Comparison of ENCODE assay signal across 12 mouse cellular contexts in the genomic region with DNA sequence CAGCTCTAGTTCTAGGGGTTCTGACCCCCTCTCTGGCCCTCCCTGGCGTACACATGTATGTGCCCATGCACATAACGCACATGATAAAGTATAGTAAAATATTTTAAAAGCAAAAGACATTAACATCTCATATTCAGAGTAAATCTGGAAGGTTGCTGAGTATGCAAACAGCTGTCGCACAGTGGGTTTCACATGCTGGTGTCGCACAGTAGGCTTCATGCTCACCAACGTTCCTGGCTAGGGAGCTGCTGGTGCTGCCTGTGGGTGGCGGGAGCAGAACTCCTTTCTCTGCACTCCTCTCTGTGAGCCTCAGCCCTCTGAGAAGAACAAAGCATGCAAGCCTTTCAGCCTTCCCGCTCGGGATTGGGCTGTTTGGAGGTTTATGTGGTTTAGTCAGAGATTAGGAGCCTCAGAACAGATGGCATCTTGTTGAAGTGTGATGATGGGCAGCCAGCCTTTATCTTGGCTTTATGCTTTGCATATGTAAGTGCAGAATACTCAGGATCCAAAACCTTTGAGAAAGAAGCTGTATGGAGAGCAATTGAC. TPM values are rescaled to one million over a fixed set of nuclear protein-coding genes. Genes with fewer than 3 reads are reported as not detected.
DNase-seq lines count a peak whose midpoint lies in the region; ATAC-seq and TF ChIP-seq lines count a peak whose summit lies in the region.
"Had no signal": no experiment of that assay in that cellular context is flagged by ENCODE, and none has a peak within 500 bp of the region (broad histone marks: within the 10 kb centered on the region; RNA-seq: fewer than 3 reads in every experiment).

No protein-coding gene starts in this region.

- WGBS in hindbrain, postnatal 0 days, result 72% methylated on average over 8 of the region's 8 CpGs
- WGBS in hindbrain, embryonic 14.5 days, result 82% methylated on average over 8 of the region's 8 CpGs
- WGBS in midbrain, postnatal 0 days, result 55% methylated on average over 8 of the region's 8 CpGs
- 83% methylated on average over 8 of the region's 8 CpGs for WGBS in lung, postnatal 0 days

- no peak for TF ChIP-seq CTCF in hindbrain, postnatal 0 days (IDR thresholded peaks at IDR 0.05; ENCODE audit: low read depth)
- TF ChIP-seq CTCF in midbrain, postnatal 0 days (IDR thresholded peaks at IDR 0.05), result no peak
- TF ChIP-seq CTCF in lung, postnatal 0 days (IDR thresholded peaks at IDR 0.05), result no peak

- H3K4me3 ChIP-seq in hindbrain, postnatal 0 days (ENCODE audit: low read length), result no peak overlapping the region
- H3K4me3 ChIP-seq in hindbrain, embryonic 14.5 days (replicated peaks; ENCODE audit: low read length), result no peak overlapping the region
- no peak overlapping the region for H3K4me3 ChIP-seq in midbrain, postnatal 0 days (ENCODE audit: low read depth, low read length)
- H3K4me3 ChIP-seq in lung, postnatal 0 days (ENCODE audit: low read depth, low read length), result no peak overlapping the region
- H3K4me3 ChIP-seq: lung, embryonic 15.5 days had no signal

- no peak for ATAC-seq in hindbrain, postnatal 0 days
- no peak for ATAC-seq in hindbrain, embryonic 14.5 days (ENCODE audit: low FRiP score)
- ATAC-seq in midbrain, postnatal 0 days (ENCODE audit: low FRiP score), result no peak
- ATAC-seq in lung, postnatal 0 days, result no peak

- H3K9ac ChIP-seq in hindbrain, postnatal 0 days (replicated peaks; ENCODE audit: low read length), result no peak overlapping the region
- no peak overlapping the region for H3K9ac ChIP-seq in hindbrain, embryonic 14.5 days
- H3K9ac ChIP-seq in midbrain, postnatal 0 days (replicated peaks; ENCODE audit: low read length, poor library complexity, severe bottlenecking), result no peak overlapping the region
- no peak overlapping the region for H3K9ac ChIP-seq in lung, postnatal 0 days (replicated peaks; ENCODE audit: low read depth)
- H3K9ac ChIP-seq: lung, embryonic 15.5 days had no signal

- H3K36me3 ChIP-seq in hindbrain, postnatal 0 days (ENCODE audit: insufficient read depth, low read length), result peaks cover 44% of the 10 kb centered on the region
- H3K36me3 ChIP-seq in hindbrain, embryonic 14.5 days (replicated peaks; ENCODE audit: control insufficient read depth, insufficient read depth), result peaks cover 83% of the 10 kb centered on the region
- peaks cover 37% of the 10 kb centered on the region for H3K36me3 ChIP-seq in midbrain, postnatal 0 days (ENCODE audit: insufficient read depth, low read length)
- H3K36me3 ChIP-seq in lung, postnatal 0 days (ENCODE audit: insufficient read depth, low read length), result peaks cover 34% of the 10 kb centered on the region; the same call in 1 of the 2 replicates

- H3K9me3 ChIP-seq in hindbrain, postnatal 0 days (ENCODE audit: low read length), result no peaks in the 10 kb centered on the region
- H3K9me3 ChIP-seq in hindbrain, embryonic 14.5 days (ENCODE audit: control insufficient read depth, low read length), result no peaks in the 10 kb centered on the region
- no peaks in the 10 kb centered on the region for H3K9me3 ChIP-seq in midbrain, postnatal 0 days (ENCODE audit: low read length)
- H3K9me3 ChIP-seq in lung, postnatal 0 days (ENCODE audit: low read length), result no peaks in the 10 kb centered on the region
- H3K9me3 ChIP-seq: lung, embryonic 15.5 days had no signal

- H3K4me1 ChIP-seq in hindbrain, postnatal 0 days (ENCODE audit: insufficient read depth, low read length), result no peaks in the 10 kb centered on the region
- H3K4me1 ChIP-seq in hindbrain, embryonic 14.5 days (replicated peaks; ENCODE audit: control insufficient read depth, insufficient read depth, low read length), result no peaks in the 10 kb centered on the region
- H3K4me1 ChIP-seq in midbrain, postnatal 0 days (ENCODE audit: insufficient read depth, low read length), result no peaks in the 10 kb centered on the region
- 0 out of 2 replicates have a peak, but pooled peaks cover 6% of the 10 kb centered on the region for H3K4me1 ChIP-seq in lung, postnatal 0 days (ENCODE audit: insufficient read depth, low read depth, low read length)

- H3K27me3 ChIP-seq in hindbrain, postnatal 0 days (ENCODE audit: insufficient read depth, low read length), result no peaks in the 10 kb centered on the region
- no peaks in the 10 kb centered on the region for H3K27me3 ChIP-seq in hindbrain, embryonic 14.5 days (ENCODE audit: control insufficient read depth, insufficient read depth, low read length)
- H3K27me3 ChIP-seq in midbrain, postnatal 0 days (ENCODE audit: insufficient read depth, low read length), result no peaks in the 10 kb centered on the region
- H3K27me3 ChIP-seq in lung, postnatal 0 days (replicated peaks; ENCODE audit: insufficient read depth, low read length), result no peaks in the 10 kb centered on the region
- H3K27me3 ChIP-seq: lung, embryonic 15.5 days had no signal

- TF ChIP-seq EP300 in lung, postnatal 0 days (IDR thresholded peaks at IDR 0.05), result no peak

- DNase-seq in hindbrain, postnatal 0 days (ENCODE audit: low spot score), result peak; percentile 29
- DNase-seq in hindbrain, embryonic 14.5 days (ENCODE audit: low spot score), result no peak
- peak; percentile 68 for DNase-seq in right cerebral cortex, adult 18-20 months
- no peak for DNase-seq in right cerebral cortex, postnatal 14 days
- DNase-seq in midbrain, postnatal 0 days (ENCODE audit: low spot score), result peak; percentile 22
- no peak for DNase-seq in kidney, postnatal 36 days
- no peak for DNase-seq in lung, postnatal 0 days (ENCODE audit: low spot score)
- DNase-seq: adrenal gland, adult 2 months; heart, postnatal 10 days; kidney, postnatal 10 days; thymus, postnatal 4 days had no signal

- H3K4me2 ChIP-seq in hindbrain, postnatal 0 days (ENCODE audit: low read depth, low read length), result no peak overlapping the region
- no peak overlapping the region for H3K4me2 ChIP-seq in hindbrain, embryonic 14.5 days (replicated peaks)
- no peak overlapping the region for H3K4me2 ChIP-seq in midbrain, postnatal 0 days (ENCODE audit: low read depth, low read length, poor library complexity, severe bottlenecking)
- H3K4me2 ChIP-seq in lung, postnatal 0 days (replicated peaks; ENCODE audit: low read depth, low read length), result no peak overlapping the region
- H3K4me2 ChIP-seq: lung, embryonic 15.5 days had no signal

- H3K27ac ChIP-seq in hindbrain, postnatal 0 days, result no peak overlapping the region
- H3K27ac ChIP-seq in hindbrain, embryonic 14.5 days, result no peak overlapping the region
- H3K27ac ChIP-seq in midbrain, postnatal 0 days (ENCODE audit: low read depth, low read length), result no peak overlapping the region
- H3K27ac ChIP-seq in lung, postnatal 0 days (ENCODE audit: low read length), result no peak overlapping the region
- H3K27ac ChIP-seq: lung, embryonic 15.5 days had no signal

RNA-seq across cellular contexts. Expression of a gene that starts 29.0 kb away (rescaled TPM):
- 108 and 122 TPM in 2 replicates for total RNA-seq in hindbrain, postnatal 0 days (2014; rRNA removed)
- polyA plus RNA-seq in hindbrain, postnatal 0 days (2015; fragmentation: Nextera tagmentation; extraction: Ambion mirVana), result 91.8 and 92.9 TPM in 2 replicates
- polyA plus RNA-seq in hindbrain, embryonic 14.5 days (2014; fragmentation: Nextera tagmentation; extraction: Ambion mirVana), result 134 and 141 TPM in 2 replicates
- total RNA-seq in midbrain, postnatal 0 days (2014; rRNA removed), result 115 and 119 TPM in 2 replicates
- polyA plus RNA-seq in midbrain, postnatal 0 days (2015; fragmentation: Nextera tagmentation; extraction: Ambion mirVana), result 101 and 104 TPM in 2 replicates
- 71.9 and 79.9 TPM in 2 replicates for polyA plus RNA-seq in lung, postnatal 0 days (2015; fragmentation: Nextera tagmentation; extraction: Ambion mirVana)

Comparison
In these comparisons a context has a peak if more than half of its experiments do, and no peak if none do; other contexts are left out.
1. DNase-seq: peak in hindbrain, postnatal 0 days (single experiment), right cerebral cortex, adult 18-20 months (single experiment) and midbrain, postnatal 0 days (single experiment); none in hindbrain, embryonic 14.5 days (single experiment), right cerebral cortex, postnatal 14 days (single experiment), kidney, postnatal 36 days (0 of 2) and lung, postnatal 0 days (single experiment).